Mouse (Mus musculus): Measurements from ENCODE around the gene Gm1604a. TPM values are rescaled to one million over a fixed set of nuclear protein-coding genes. Genes with fewer than 3 reads are reported as not detected.
"Not testable (repeated sequence)": the region's sequence is repeated elsewhere in the genome, so short reads cannot be mapped to it uniquely, and the experiment has no call there.

Gm1604a gene
- total RNA-seq (2021), result not detected
- long read RNA-seq, experiment 1, result 0 reads
- long read RNA-seq, experiment 2, result 0 reads

GRCm38 (mm10) chr17:7025257-7025656 is at the start of gene Gm1604a:
Gm1604a (plus strand) TSS chr17:7025568.
- intact Hi-C loops (cut with DNase I; ENCODE audit: low total_unique reads); DNase-seq: not testable (repeated sequence)

- DNase-seq, result peak; percentile 56
- intact Hi-C loops (cut with DNase I; ENCODE audit: low total_unique reads), result not testable (repeated sequence)
Measured at GRCm38 (mm10) chr17:6978287-6979248, 46.8 kb upstream of the Gm1604a start, which contains the start of gene Gm49721. Gm49721 (plus strand) TSS chr17:6978904.

GRCm38 (mm10) chr17:6979380-6979779 is 46.0 kb upstream of the Gm1604a start:
- DNase-seq; intact Hi-C loops (cut with DNase I; ENCODE audit: low total_unique reads): not testable (repeated sequence)

- DNase-seq; intact Hi-C loops (cut with DNase I; ENCODE audit: low total_unique reads): not testable (repeated sequence)
Measured at GRCm38 (mm10) chr17:6980144-6980543, 45.2 kb upstream of the Gm1604a start.

GRCm38 (mm10) chr17:6986118-6986517 is 39.2 kb upstream of the Gm1604a start:
- DNase-seq; intact Hi-C loops (cut with DNase I; ENCODE audit: low total_unique reads): not testable (repeated sequence)

GRCm38 (mm10) chr17:6995504-6995903 is 29.9 kb upstream of the Gm1604a start:
- DNase-seq; intact Hi-C loops (cut with DNase I; ENCODE audit: low total_unique reads): not testable (repeated sequence)

GRCm38 (mm10) chr17:6996826-6997225 is 28.5 kb upstream of the Gm1604a start:
- intact Hi-C loops (cut with DNase I; ENCODE audit: low total_unique reads); DNase-seq: not testable (repeated sequence)

GRCm38 (mm10) chr17:6997778-6998490 is 27.4 kb upstream of the Gm1604a start:
- DNase-seq; intact Hi-C loops (cut with DNase I; ENCODE audit: low total_unique reads): not testable (repeated sequence)

GRCm38 (mm10) chr17:7001790-7002585 is 23.4 kb upstream of the Gm1604a start:
- intact Hi-C loops (cut with DNase I; ENCODE audit: low total_unique reads); DNase-seq: not testable (repeated sequence)

GRCm38 (mm10) chr17:7003392-7003791 is 22.0 kb upstream of the Gm1604a start:
- intact Hi-C loops (cut with DNase I; ENCODE audit: low total_unique reads); DNase-seq: not testable (repeated sequence)

- DNase-seq; intact Hi-C loops (cut with DNase I; ENCODE audit: low total_unique reads): not testable (repeated sequence)
Measured at GRCm38 (mm10) chr17:7005646-7006045, 19.7 kb upstream of the Gm1604a start.

- intact Hi-C loops (cut with DNase I; ENCODE audit: low total_unique reads); DNase-seq: not testable (repeated sequence)
Measured at GRCm38 (mm10) chr17:7008885-7009284, 16.5 kb upstream of the Gm1604a start.

- intact Hi-C loops (cut with DNase I; ENCODE audit: low total_unique reads); DNase-seq: not testable (repeated sequence)
Measured at GRCm38 (mm10) chr17:7009440-7009839, 15.9 kb upstream of the Gm1604a start.

GRCm38 (mm10) chr17:7009901-7010300 is 15.5 kb upstream of the Gm1604a start:
- DNase-seq; intact Hi-C loops (cut with DNase I; ENCODE audit: low total_unique reads): not testable (repeated sequence)

GRCm38 (mm10) chr17:7014190-7014589 is 11.2 kb upstream of the Gm1604a start:
- intact Hi-C loops (cut with DNase I; ENCODE audit: low total_unique reads), result not testable (repeated sequence)

GRCm38 (mm10) chr17:7025764-7026346 is 487 bp downstream of the Gm1604a start:
- DNase-seq; intact Hi-C loops (cut with DNase I; ENCODE audit: low total_unique reads): not testable (repeated sequence)

More at GRCm38 (mm10) chr17:7014190-7014589, 11.2 kb upstream of the Gm1604a start:
- not testable (repeated sequence) for DNase-seq

GRCm38 (mm10) chr17:7030204-7030603 is 4.8 kb downstream of the Gm1604a start:
- intact Hi-C loops (cut with DNase I; ENCODE audit: low total_unique reads); DNase-seq: not testable (repeated sequence)

- intact Hi-C loops (cut with DNase I; ENCODE audit: low total_unique reads); DNase-seq: not testable (repeated sequence)
Measured at GRCm38 (mm10) chr17:7030622-7031174, 5.3 kb downstream of the Gm1604a start.
